Mouse (Mus musculus) kidney, adult 11 months (tissue): ENCODE results near the gene Zfp367.

ENCODE experiments used
- DNase-seq: peaks from one replicate; pipeline ENCODE4 v3.0.0; 2022

Gene Zfp367

GRCm38 (mm10) chr13:64088057-64088456 lies 64.9 kb downstream of the Zfp367 start:
- DNase-seq, result no peak

DNA sequence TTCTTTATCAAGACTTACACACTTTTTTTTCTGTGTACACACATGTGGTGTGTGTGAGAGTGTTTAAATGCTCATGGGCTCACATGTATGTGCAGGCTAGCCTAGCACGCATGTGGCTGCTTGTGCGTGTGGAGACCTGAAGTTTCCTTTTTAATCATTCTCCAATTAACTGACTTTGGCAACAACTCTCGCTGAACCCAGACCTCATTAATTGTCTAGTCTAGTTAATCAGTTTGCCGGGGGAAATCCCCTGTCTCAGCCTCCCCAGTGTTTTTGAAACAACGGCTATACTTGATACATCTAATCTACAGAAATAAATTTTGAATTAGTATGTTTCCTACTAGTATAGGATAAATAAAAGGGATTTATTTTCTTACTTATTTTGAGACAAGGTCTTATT lies 67.0 kb downstream of the Zfp367 start:
- peak; percentile 39 for DNase-seq

DNA sequence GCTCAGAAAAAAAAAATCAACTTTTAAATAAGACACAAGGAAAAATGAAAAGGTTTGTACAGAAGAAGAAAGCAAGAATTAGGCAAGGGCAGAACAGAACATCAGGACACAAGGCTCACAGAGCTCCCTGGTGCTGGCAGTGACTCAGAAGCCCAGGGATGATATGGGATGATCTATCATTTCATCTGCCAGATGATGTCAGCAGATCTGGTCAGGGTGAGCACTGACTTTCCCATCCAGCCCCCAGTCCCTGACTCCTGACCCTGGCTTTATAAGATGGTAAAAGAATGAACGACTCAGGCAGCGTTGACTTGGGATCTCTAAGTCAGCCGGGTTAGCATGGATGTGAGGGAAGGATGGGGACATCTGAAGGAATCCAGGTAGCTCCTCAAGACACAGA lies 69.7 kb downstream of the Zfp367 start:
- DNase-seq, result no peak
